Mouse (Mus musculus) subcutaneous adipose tissue, adult 2 months (tissue): ENCODE data around the gene Adam1a. TPM values are rescaled to one million over a fixed set of nuclear protein-coding genes. Genes with fewer than 3 reads are reported as not detected.

Experiments
- polyA plus RNA-seq: library from polyadenylated mRNA; depleted of rRNA; stranded (reverse); fragments of >200 nt; gene quantifications from 2 replicates; pipeline ENCODE4 v1.2.3, GENCODE M21; 2012; ENCODE audit warnings: low replicate concordance; rRNA removed

Gene Adam1a
- polyA plus RNA-seq: 5.4 and 5.8 TPM in 2 replicates

GRCm38 (mm10) chr5:121544910-121545792, at the start of gene Adam1a, which contains the start of gene Gm42878:
TSS of gene Adam1a (minus strand) at chr5:121545482.
TSS of gene Gm42878 (minus strand) at chr5:121545482.

GRCm38 (mm10) chr5:121593451-121594401, 48.4 kb upstream of the Adam1a start, which contains the start of gene Aldh2:
TSS of gene Aldh2 (minus strand) at chr5:121593824.

GRCm38 (mm10) chr5:121545793-121546529, 679 bp upstream of the Adam1a start, which contains the start of gene Mapkapk5:
TSS of gene Mapkapk5 (minus strand) at chr5:121545905.

GRCm38 (mm10) chr5:121503231-121503630, 42.1 kb downstream of the Adam1a start, which contains the start of gene Adam1b:
TSS of gene Adam1b (minus strand) at chr5:121503435.

Other genes starting within 250 kb of the Adam1a start
- 99.1 and 169 TPM in 2 replicates for gene Trafd1, start 159.8 kb downstream of the Adam1a start, polyA plus RNA-seq
- 8.0 and 18.1 TPM in 2 replicates for gene Naa25, start 147.5 kb downstream of the Adam1a start, polyA plus RNA-seq
- gene Tmem116, start 93.6 kb downstream of the Adam1a start, polyA plus RNA-seq: 1.7 and 2.2 TPM in 2 replicates
- 57.6 and 60.9 TPM in 2 replicates for gene Erp29, start 93.0 kb downstream of the Adam1a start, polyA plus RNA-seq
- not detected in 2 replicates for gene Adam1b, start 42.0 kb downstream of the Adam1a start, polyA plus RNA-seq
- gene Gm42878, start within 50 bp of the Adam1a start, polyA plus RNA-seq: 0.20 and 0.35 TPM in 2 replicates
- 56.5 and 56.7 TPM in 2 replicates for gene Mapkapk5, start 423 bp upstream of the Adam1a start, polyA plus RNA-seq
- 885 and 1,194 TPM in 2 replicates for gene Aldh2, start 48.3 kb upstream of the Adam1a start, polyA plus RNA-seq
- gene Acad12, start 73.5 kb upstream of the Adam1a start, polyA plus RNA-seq: 14.6 and 40.9 TPM in 2 replicates
- 12.5 and 12.6 TPM in 2 replicates for gene Acad10, start 115.0 kb upstream of the Adam1a start, polyA plus RNA-seq
- 25.7 and 28.2 TPM in 2 replicates for gene Brap, start 115.1 kb upstream of the Adam1a start, polyA plus RNA-seq
- gene Atxn2, start 165.9 kb upstream of the Adam1a start, polyA plus RNA-seq: 97.5 and 137 TPM in 2 replicates